Mouse (Mus musculus): ENCODE results near the gene Tas2r137. TPM values are rescaled to one million over a fixed set of nuclear protein-coding genes. Genes with fewer than 3 reads are reported as not detected.

The Tas2r137 gene
- polyA plus RNA-seq, 1 experiment from 2014 or later, result not detected

DNA sequence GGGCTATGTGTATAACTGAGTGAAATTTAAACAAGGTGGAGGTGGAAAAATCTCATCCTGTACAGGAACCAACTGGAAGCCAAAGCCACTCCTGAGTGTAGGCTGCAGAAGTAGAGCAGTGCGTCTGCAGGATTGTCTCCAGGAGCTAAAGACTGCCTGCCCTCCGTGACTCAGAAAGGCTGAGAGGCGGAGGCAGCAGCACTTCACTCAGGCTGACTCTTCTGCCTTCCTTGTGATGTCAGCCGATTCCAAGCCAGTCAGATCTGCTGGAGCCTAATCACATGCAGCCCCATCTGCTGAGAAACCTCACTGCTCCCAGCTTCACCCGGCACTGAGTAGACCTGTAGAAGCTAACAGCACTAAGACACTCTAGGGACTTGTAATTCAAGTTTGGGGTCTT lies 8.7 kb upstream of the Tas2r137 start:
- no peak overlapping the region for H3K4me3 ChIP-seq (replicated peaks)
- no peaks in the 10 kb centered on the region for H3K4me1 ChIP-seq (replicated peaks)
- H3K4me2 ChIP-seq, result no peak overlapping the region
- no peaks in the 10 kb centered on the region for H3K27me3 ChIP-seq
- H3K9ac ChIP-seq (replicated peaks), result no peak overlapping the region
- peaks cover 64% of the 10 kb centered on the region for H3K36me3 ChIP-seq
- ATAC-seq (ENCODE audit: insufficient number of reproducible peaks, insufficient read depth, low FRiP score, low TSS enrichment, low read depth), result no peak
- no peaks in the 10 kb centered on the region for H3K9me3 ChIP-seq
- 94% methylated on average over 5 of the region's 5 CpGs for WGBS
- no peak overlapping the region for H3K27ac ChIP-seq

DNA sequence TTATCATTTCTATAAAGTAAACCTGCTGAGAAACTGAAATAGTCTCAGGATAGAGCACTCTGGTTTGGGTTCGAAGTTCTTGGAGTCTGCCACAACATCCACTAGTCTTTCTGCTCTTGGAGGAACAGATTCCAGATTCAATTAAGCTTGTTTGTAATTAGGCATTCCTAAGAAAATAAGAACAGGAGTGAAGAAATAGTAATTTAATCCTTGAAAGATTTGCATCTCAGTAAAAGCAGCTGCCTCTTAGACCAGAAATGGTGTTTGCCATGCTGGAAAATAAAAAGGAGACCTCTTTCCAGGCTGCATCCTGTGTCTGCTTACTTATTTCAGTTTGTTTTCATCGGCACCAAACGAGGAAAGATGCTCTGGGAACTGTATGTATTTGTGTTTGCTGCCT lies 2.2 kb downstream of the Tas2r137 start, which contains the start of gene Tas2r108:
Tas2r108 (plus strand) TSS at position 301 of the 400 bp plus-strand sequence.
- no peaks in the 10 kb centered on the region for H3K9me3 ChIP-seq
- no peaks in the 10 kb centered on the region for H3K4me1 ChIP-seq (replicated peaks)
- H3K4me2 ChIP-seq, result no peak within 1 kb of the TSS
- H3K9ac ChIP-seq (replicated peaks), result no peak within 1 kb of the TSS
- no peak within 1 kb of the TSS for H3K4me3 ChIP-seq (replicated peaks)
- no peaks in the 10 kb centered on the region for H3K27me3 ChIP-seq
- no peak for ATAC-seq (ENCODE audit: insufficient number of reproducible peaks, insufficient read depth, low FRiP score, low TSS enrichment, low read depth)
- no peak within 1 kb of the TSS for H3K27ac ChIP-seq
- no peaks in the 10 kb centered on the region for H3K36me3 ChIP-seq
- WGBS, result 92% methylated on average over 3 of the region's 3 CpGs

- 77% methylated on average over 1 of the region's 1 CpGs for WGBS
- Histone ChIP-seq H3K27me3 (no peaks in the 10 kb centered on the region), H3K27ac (no peak within 1 kb of the TSS), H3K4me1 (replicated peaks) (no peaks in the 10 kb centered on the region), H3K4me3 (replicated peaks) (no peak within 1 kb of the TSS), H3K36me3 (no peaks in the 10 kb centered on the region), H3K9me3 (no peaks in the 10 kb centered on the region), H3K4me2 (no peak within 1 kb of the TSS), H3K9ac (replicated peaks) (no peak within 1 kb of the TSS)
- no peak for ATAC-seq (ENCODE audit: insufficient number of reproducible peaks, insufficient read depth, low FRiP score, low TSS enrichment, low read depth)
These were observed 28.4 kb downstream of the Tas2r137 start, which contains the start of gene Prss37 for GRCm38 (mm10) chr6:40519408-40519807. Prss37 (minus strand) TSS chr6:40519508.

Other genes starting within 250 kb of the Tas2r137 start
- gene Agk, start 166.1 kb upstream of the Tas2r137 start, polyA plus RNA-seq (2016; fragmentation: Nextera tagmentation; extraction: Ambion mirVana), result 42.3 and 45.5 TPM in 2 replicates
- 14.5 and 14.8 TPM in 2 replicates for gene E330009J07Rik, start 55.1 kb upstream of the Tas2r137 start, polyA plus RNA-seq (2016; fragmentation: Nextera tagmentation; extraction: Ambion mirVana)
- gene Wee2, start 52.1 kb upstream of the Tas2r137 start, polyA plus RNA-seq (2016; fragmentation: Nextera tagmentation; extraction: Ambion mirVana), result 0.27 TPM in 1 of 2 replicates, not detected in the other
- 197 and 204 TPM in 2 replicates for gene Ssbp1, start 19.9 kb upstream of the Tas2r137 start, polyA plus RNA-seq (2016; fragmentation: Nextera tagmentation; extraction: Ambion mirVana)
- not detected in 2 replicates for gene Tas2r108, start 2.3 kb downstream of the Tas2r137 start, polyA plus RNA-seq (2016; fragmentation: Nextera tagmentation; extraction: Ambion mirVana)
- gene Prss37, start 28.3 kb downstream of the Tas2r137 start, polyA plus RNA-seq (2016; fragmentation: Nextera tagmentation; extraction: Ambion mirVana), result not detected in 2 replicates
- 0.21 TPM in 1 of 2 replicates, not detected in the other for gene Olfr461, start 63.8 kb downstream of the Tas2r137 start, polyA plus RNA-seq (2016; fragmentation: Nextera tagmentation; extraction: Ambion mirVana)
- gene Olfr460, start 78.3 kb downstream of the Tas2r137 start, polyA plus RNA-seq (2016; fragmentation: Nextera tagmentation; extraction: Ambion mirVana), result not detected in 2 replicates
- gene Clec5a, start 94.6 kb downstream of the Tas2r137 start, polyA plus RNA-seq (2016; fragmentation: Nextera tagmentation; extraction: Ambion mirVana), result 0.43 and 0.92 TPM in 2 replicates
- not detected in 2 replicates for gene Tas2r138, start 122.1 kb downstream of the Tas2r137 start, polyA plus RNA-seq (2016; fragmentation: Nextera tagmentation; extraction: Ambion mirVana)
- not detected in 2 replicates for gene Mgam, start 137.6 kb downstream of the Tas2r137 start, polyA plus RNA-seq (2016; fragmentation: Nextera tagmentation; extraction: Ambion mirVana)